Mouse (Mus musculus) embryonic facial prominence, embryonic 13.5 days (tissue): ENCODE measurements around the gene Sec61b. TPM values are rescaled to one million over a fixed set of nuclear protein-coding genes. Genes with fewer than 3 reads are reported as not detected.

Source experiments
- ATAC-seq: fragments of 200-750 bp; cut with Nextera tagmentation; 2 replicates; pipeline ENCODE4 v1.8.0; 2017; ENCODE audit warnings: low read depth; ENCODE audit not compliant: insufficient number of reproducible peaks, insufficient read depth, low FRiP score, low TSS enrichment
- H3K27ac ChIP-seq: fragments of 300-500 bp; sonication (generic); 2 replicates; pipeline ENCODE4 v1.5.1; 2015; ENCODE audit warnings: moderate library complexity, mild to moderate bottlenecking, inconsistent platforms
- H3K27me3 ChIP-seq: fragments of 300-500 bp; sonication (generic); 2 replicates; pipeline ENCODE4 v1.6.1; 2015; ENCODE audit warnings: mild to moderate bottlenecking, inconsistent platforms
- H3K36me3 ChIP-seq: fragments of 300-500 bp; sonication (generic); 2 replicates; pipeline ENCODE4 v1.6.1; 2015; ENCODE audit warnings: mild to moderate bottlenecking, inconsistent platforms
- H3K4me1 ChIP-seq: fragments of 300-500 bp; sonication (generic); 2 replicates; pipeline ENCODE4 v1.6.1; 2015; ENCODE audit warnings: inconsistent platforms
- H3K4me2 ChIP-seq: fragments of 300-500 bp; sonication (generic); 2 replicates; pipeline ENCODE4 v1.6.1; 2015; ENCODE audit warnings: moderate library complexity, mild to moderate bottlenecking, inconsistent platforms
- H3K4me3 ChIP-seq: fragments of 300-500 bp; sonication (generic); 2 replicates; pipeline ENCODE4 v1.5.1; 2015; ENCODE audit warnings: mild to moderate bottlenecking, inconsistent platforms
- H3K9ac ChIP-seq: fragments of 300-500 bp; sonication (generic); 2 replicates; pipeline ENCODE4 v1.6.1; 2015; ENCODE audit warnings: mild to moderate bottlenecking, inconsistent platforms
- H3K9me3 ChIP-seq: fragments of 300-500 bp; sonication (generic); 2 replicates; pipeline ENCODE4 v1.6.1; 2016; ENCODE audit warnings: inconsistent platforms
- WGBS: fragments of 180-500 bp; shearing (Covaris S2); methylation state at CpG from one replicate; pipeline ENCODE4 v1.1.7; 2015; ENCODE audit warnings: mixed read lengths; 5-methylcytosine and 5-hydroxymethylcytosine counted together
- polyA plus RNA-seq: library from polyadenylated mRNA; unstranded; fragments of >200 nt; fragmentation: Nextera tagmentation; extraction: Ambion mirVana; gene quantifications from 2 replicates; pipeline ENCODE4 v1.2.1, GENCODE M21; 2015

Sec61b gene
- 383 and 447 TPM in 2 replicates for polyA plus RNA-seq

GRCm38 (mm10) chr4:47473968-47474729, at the start of gene Sec61b, which contains the start of gene Alg2:
TSS of gene Sec61b (plus strand) at chr4:47474658.
TSS of gene Alg2 (minus strand) at chr4:47474333.
- peak; percentile 96 for ATAC-seq
- H3K27ac ChIP-seq, result peak within 1 kb of the TSS; percentile 97
- H3K4me2 ChIP-seq, result peak within 1 kb of the TSS; percentile 82

DNA sequence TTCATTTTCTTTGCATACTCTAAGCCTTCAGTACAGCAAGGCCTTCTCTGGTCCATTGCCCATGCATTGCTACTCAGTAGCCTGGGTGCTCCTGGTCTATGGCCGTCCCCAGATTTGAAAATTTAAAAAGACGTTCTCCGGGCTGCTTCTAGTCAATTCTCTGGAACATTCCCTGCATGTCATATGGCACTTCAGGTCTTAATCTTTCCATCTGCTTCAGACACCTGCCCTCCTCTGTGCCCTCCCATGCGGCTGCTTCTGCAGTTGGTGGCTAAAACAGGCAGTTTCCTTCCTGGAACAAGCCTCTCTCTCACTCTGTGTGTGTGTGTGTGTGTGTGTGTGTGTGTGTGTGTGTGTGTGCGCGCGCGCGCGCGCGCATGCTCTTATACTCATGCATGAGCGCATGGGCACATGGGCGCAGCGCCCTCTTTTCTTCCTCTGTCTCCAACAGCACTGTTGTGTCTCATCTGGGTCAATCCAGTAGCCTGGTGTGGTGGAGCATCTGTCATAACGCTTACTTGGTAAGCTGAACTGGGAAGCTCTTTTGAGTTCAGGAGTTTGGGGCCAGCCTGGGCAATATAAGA, 49.1 kb upstream of the Sec61b start:
- H3K27me3 ChIP-seq, result no peaks in the 10 kb centered on the region
- peaks cover 1% of the 10 kb centered on the region; the same call in 1 of the 2 replicates for H3K4me1 ChIP-seq
- H3K9me3 ChIP-seq, result no peaks in the 10 kb centered on the region
- no peak overlapping the region for H3K4me3 ChIP-seq
- no peaks in the 10 kb centered on the region for H3K36me3 ChIP-seq
- H3K9ac ChIP-seq, result no peak overlapping the region
- no peak overlapping the region for H3K27ac ChIP-seq
- H3K4me2 ChIP-seq, result no peak overlapping the region
- WGBS, result 90% methylated on average over 16 of the region's 16 CpGs
- no peak for ATAC-seq

More at GRCm38 (mm10) chr4:47473968-47474729, at the start of gene Sec61b, which contains the start of gene Alg2:
- H3K4me3 ChIP-seq, result peak within 1 kb of the TSS; percentile 87
- peak within 1 kb of the TSS; percentile 91 for H3K9ac ChIP-seq
- peaks cover 65% of the 10 kb centered on the region for H3K36me3 ChIP-seq
- under 1% methylated on average over 57 of the region's 58 CpGs for WGBS
- H3K9me3 ChIP-seq, result no peaks in the 10 kb centered on the region; the same call in 1 of the 2 replicates
- no peaks in the 10 kb centered on the region for H3K27me3 ChIP-seq
- H3K4me1 ChIP-seq, result peaks cover 26% of the 10 kb centered on the region

DNA sequence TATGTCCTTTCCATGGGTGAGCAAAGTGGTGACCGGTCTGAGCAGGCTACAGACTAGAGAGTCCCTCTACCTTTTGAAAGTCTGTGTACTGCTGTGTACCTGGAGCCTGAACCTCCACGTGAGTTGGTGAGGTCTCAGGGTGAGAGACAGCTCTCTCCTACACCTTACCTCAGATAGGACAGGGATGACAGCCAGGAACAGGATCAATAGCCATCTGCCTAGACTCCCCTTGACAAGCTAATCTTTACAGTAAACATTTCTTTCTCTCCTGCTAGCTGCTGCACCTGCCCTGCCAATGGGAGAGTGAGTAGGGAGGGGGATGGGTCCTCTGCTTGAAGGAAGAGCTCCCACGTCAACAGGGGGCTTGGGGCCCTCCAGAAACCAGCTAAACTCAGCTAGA, 46.9 kb upstream of the Sec61b start:
- no peaks in the 10 kb centered on the region for H3K4me1 ChIP-seq
- 61% methylated on average over 3 of the region's 3 CpGs for WGBS
- H3K9ac ChIP-seq, result no peak overlapping the region
- no peak for ATAC-seq
- no peak overlapping the region for H3K4me2 ChIP-seq
- no peaks in the 10 kb centered on the region for H3K36me3 ChIP-seq
- no peaks in the 10 kb centered on the region for H3K9me3 ChIP-seq
- H3K27me3 ChIP-seq, result no peaks in the 10 kb centered on the region
- no peak overlapping the region for H3K4me3 ChIP-seq
- H3K27ac ChIP-seq, result no peak overlapping the region

- Histone ChIP-seq H3K9ac (no peak overlapping the region), H3K4me1 (no peaks in the 10 kb centered on the region), H3K36me3 (no peaks in the 10 kb centered on the region), H3K27me3 (no peaks in the 10 kb centered on the region), H3K4me3 (no peak overlapping the region), H3K9me3 (no peaks in the 10 kb centered on the region), H3K27ac (no peak overlapping the region), H3K4me2 (no peak overlapping the region)
- no peak for ATAC-seq
- WGBS, result 50% methylated on average over 6 of the region's 6 CpGs
Observed at GRCm38 (mm10) chr4:47430557-47430956, 43.9 kb upstream of the Sec61b start.

GRCm38 (mm10) chr4:47431081-47431480, 43.4 kb upstream of the Sec61b start:
- no peaks in the 10 kb centered on the region for H3K9me3 ChIP-seq
- ATAC-seq, result no peak
- H3K4me2 ChIP-seq, result no peak overlapping the region
- H3K27ac ChIP-seq, result no peak overlapping the region
- no peak overlapping the region for H3K9ac ChIP-seq
- no peak overlapping the region for H3K4me3 ChIP-seq
- 82% methylated on average over 5 of the region's 5 CpGs for WGBS
- no peaks in the 10 kb centered on the region for H3K36me3 ChIP-seq
- no peaks in the 10 kb centered on the region for H3K27me3 ChIP-seq
- no peaks in the 10 kb centered on the region for H3K4me1 ChIP-seq

GRCm38 (mm10) chr4:47432766-47433165, 41.7 kb upstream of the Sec61b start:
- 89% methylated on average over 7 of the region's 7 CpGs for WGBS
- H3K9me3 ChIP-seq, result no peaks in the 10 kb centered on the region
- H3K4me2 ChIP-seq, result no peak overlapping the region
- H3K36me3 ChIP-seq, result no peaks in the 10 kb centered on the region
- no peaks in the 10 kb centered on the region for H3K27me3 ChIP-seq
- no peak for ATAC-seq
- H3K4me1 ChIP-seq, result peaks cover 4% of the 10 kb centered on the region; the same call in 1 of the 2 replicates
- no peak overlapping the region for H3K9ac ChIP-seq
- H3K27ac ChIP-seq, result no peak overlapping the region
- H3K4me3 ChIP-seq, result no peak overlapping the region

DNA sequence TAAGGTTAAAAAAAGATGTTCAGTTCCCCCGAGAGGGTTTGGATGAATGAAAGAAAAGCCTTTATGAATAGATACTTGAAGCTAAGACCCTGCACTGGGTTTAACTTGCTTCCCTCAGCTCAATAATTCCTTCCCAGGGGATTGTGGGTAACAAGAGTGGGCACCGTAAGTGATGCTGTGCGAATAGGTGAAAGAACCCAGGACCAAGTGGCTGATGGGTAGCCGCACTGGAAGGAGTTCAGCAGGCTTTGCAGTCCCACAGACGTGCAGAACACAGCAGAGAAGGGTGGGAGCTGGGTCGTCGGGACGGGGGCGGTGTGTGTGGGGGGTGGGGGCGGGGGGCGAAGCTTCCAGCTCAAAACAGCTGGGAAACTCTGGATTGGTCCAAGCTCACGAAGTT, 39.3 kb upstream of the Sec61b start:
- 71% methylated on average over 12 of the region's 12 CpGs for WGBS
- Histone ChIP-seq H3K9ac (no peak overlapping the region), H3K27ac (no peak overlapping the region), H3K27me3 (no peaks in the 10 kb centered on the region), H3K4me1 (peaks cover 8% of the 10 kb centered on the region), H3K4me3 (no peak overlapping the region), H3K4me2 (no peak overlapping the region), H3K9me3 (no peaks in the 10 kb centered on the region), H3K36me3 (no peaks in the 10 kb centered on the region)
- ATAC-seq, result no peak

GRCm38 (mm10) chr4:47435566-47436360, 38.7 kb upstream of the Sec61b start:
- Histone ChIP-seq H3K9me3 (no peaks in the 10 kb centered on the region), H3K4me1 (peaks cover 8% of the 10 kb centered on the region), H3K4me3 (no peak overlapping the region), H3K27ac (no peak overlapping the region), H3K36me3 (no peaks in the 10 kb centered on the region), H3K9ac (no peak overlapping the region), H3K27me3 (no peaks in the 10 kb centered on the region), H3K4me2 (no peak overlapping the region)
- no peak for ATAC-seq
- 83% methylated on average over 28 of the region's 28 CpGs for WGBS

- Histone ChIP-seq H3K9me3 (no peaks in the 10 kb centered on the region), H3K36me3 (no peaks in the 10 kb centered on the region), H3K4me2 (peak overlapping the region; percentile 88), H3K9ac (peak overlapping the region; percentile 86), H3K27me3 (no peaks in the 10 kb centered on the region), H3K27ac (peak overlapping the region; percentile 28; the same call in 1 of the 2 replicates), H3K4me3 (peak overlapping the region; percentile 59), H3K4me1 (peaks cover 8% of the 10 kb centered on the region)
- peak; percentile 77 for ATAC-seq
- WGBS, result 1% methylated on average over 33 of the region's 33 CpGs
Observed at GRCm38 (mm10) chr4:47437365-47438340, 36.8 kb upstream of the Sec61b start.

GRCm38 (mm10) chr4:47438956-47439355, 35.5 kb upstream of the Sec61b start:
- Histone ChIP-seq H3K27ac (no peak overlapping the region), H3K36me3 (no peaks in the 10 kb centered on the region), H3K9ac (no peak overlapping the region), H3K4me1 (peaks cover 8% of the 10 kb centered on the region), H3K27me3 (no peaks in the 10 kb centered on the region), H3K4me2 (no peak overlapping the region), H3K9me3 (no peaks in the 10 kb centered on the region), H3K4me3 (no peak overlapping the region)
- 81% methylated on average over 6 of the region's 6 CpGs for WGBS
- no peak for ATAC-seq
